Mouse (Mus musculus): ENCODE results near the gene Morn5.

Gene Morn5

DNA sequence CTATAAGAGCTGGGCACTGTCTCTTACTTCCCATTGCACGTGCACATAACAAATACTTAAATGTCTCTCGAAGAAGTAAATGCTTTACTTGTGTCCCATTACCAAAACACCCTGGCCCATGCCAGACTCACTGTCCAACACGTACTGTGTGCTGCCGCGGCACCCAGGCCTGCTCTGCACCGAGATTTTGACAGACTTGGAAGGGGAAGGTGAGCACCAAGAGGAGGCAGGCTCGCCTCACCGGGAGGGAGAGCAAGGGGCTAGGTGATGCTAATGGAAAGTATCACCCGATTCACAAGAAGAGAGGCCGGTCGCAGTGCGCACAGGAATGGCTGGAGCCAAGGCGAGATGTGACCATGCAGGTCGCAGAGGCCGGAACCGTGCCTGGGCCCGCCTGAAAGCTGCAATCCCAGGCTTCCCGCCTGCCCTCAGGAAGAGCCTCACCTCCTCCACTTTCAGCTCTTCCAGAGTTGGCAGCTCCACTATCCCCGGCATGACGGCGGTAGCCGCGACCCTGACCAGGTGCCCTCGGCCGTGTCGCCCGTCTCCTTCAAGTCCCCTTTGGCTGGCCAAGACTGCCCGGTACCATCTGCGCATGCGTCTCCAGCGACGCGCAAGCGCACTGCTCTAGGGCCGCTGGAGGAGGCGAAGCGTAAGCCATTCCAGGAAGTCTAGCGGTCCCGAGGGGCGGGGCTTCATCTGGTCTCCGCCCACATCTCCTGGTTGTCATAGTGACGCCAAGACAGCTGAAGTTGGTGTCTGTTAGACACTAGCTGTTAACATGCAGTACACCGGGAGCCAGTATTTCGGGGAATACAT, at the start of gene Morn5, which contains the start of gene Ndufa8:
Gene Morn5, plus strand, starts transcription at position 711 of the 819 bp plus-strand sequence.
Gene Ndufa8, minus strand, starts transcription at position 659 of the 819 bp plus-strand sequence.
- peak; percentile 97 for DNase-seq (ENCODE audit: low read depth, low spot score)

DNA sequence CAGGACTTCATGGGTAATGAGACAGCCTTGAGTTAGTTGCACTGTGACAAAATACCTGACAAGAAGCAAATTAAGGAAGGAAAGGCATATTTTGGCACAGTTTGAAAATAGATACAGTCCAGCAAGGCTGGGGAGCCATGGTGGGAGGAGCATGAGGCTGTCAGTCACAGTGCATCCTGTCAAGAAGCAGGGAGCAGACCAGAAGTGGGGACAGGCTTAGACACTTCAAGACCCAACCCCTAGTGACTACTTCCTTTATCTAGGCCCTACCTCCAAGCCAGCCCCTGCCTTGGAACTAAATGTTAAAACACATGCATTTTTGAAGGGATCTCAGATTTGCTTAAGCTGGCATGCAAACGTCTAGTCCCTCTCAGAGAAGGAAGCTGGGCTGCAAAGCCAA, 48.9 kb upstream of the Morn5 start:
- DNase-seq (ENCODE audit: low read depth, low spot score), result no peak

DNA sequence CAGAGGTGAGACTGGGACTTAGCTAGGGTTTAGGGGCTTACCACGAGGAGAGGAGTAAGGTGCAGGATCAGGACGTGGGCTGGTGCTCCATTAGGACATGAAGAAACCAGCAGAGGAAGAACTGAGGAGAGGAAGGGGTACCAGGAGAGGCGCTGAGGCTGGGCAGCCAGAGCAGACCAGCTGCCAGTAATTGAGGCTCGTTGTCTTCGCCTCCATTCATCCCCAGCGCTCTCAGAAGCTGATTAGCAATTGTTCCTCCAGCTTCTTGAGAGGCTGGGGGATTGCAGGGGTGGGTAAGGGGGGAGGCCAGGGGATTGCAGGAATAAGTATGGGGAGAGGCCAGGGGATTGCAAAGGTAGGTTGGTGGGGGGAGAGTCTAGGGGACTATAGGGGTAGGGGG, 47.1 kb upstream of the Morn5 start:
- no peak for DNase-seq (ENCODE audit: low read depth, low spot score)

DNA sequence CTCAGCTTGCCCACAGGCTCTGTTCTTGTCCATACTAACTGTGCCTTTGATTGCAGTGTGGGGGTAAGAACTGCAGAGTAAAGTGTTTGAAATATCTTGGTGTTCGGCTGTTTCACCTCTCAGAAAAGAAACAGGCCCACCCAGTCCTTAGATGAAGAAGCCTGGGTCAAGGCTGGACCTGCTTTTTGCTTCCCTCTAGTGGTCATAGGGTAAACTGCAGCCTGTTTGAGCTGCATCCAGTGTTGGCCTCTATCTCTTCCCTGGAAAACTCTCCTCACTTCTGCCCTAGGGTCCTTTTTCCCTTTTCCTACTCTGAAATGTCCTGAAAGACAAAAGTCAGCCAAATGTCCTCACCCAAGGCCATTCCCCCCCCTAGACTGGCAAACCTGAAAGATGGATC, 41.2 kb upstream of the Morn5 start:
- peak; percentile 63 for DNase-seq (ENCODE audit: low read depth, low spot score)

DNA sequence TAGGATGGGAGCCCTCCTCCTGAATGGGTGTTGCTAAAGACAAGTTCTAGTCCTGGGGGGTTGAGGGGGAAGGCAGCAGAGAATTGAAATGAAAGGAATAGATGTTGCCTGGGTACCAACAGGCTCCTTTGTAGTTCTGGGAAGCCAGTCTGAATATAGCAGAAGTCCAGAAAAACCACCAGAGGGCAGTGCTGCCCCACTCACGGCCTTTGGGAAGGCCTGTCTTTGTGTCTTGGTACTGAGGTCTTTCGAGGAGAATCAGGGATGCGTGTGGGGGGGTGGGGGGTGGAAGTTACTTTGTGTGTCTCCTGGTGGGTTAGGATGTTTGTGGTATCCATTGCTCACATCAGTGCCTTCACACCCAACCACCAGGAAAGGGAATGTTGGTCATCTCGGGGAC, 39.9 kb upstream of the Morn5 start:
- DNase-seq (ENCODE audit: low read depth, low spot score), result peak; percentile 80

DNA sequence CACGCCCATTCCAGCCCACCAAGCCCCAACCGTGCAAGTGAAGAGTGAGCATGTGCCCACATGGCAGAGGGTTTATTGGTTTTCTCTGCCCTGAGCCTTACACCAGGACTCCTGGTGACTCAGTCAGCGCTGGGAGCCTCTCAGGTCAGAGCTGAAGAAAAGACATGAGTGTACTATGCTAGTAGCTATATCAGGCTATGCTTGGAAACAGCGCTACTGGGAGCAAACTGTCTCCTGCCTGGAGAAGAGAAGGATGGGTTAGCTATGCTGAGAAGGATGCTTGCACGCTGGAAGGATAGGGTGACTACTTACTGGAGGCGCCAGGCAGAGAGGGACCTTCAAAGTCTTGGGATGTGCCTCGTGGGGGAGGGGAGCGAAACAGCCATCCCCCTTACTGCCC, 38.7 kb upstream of the Morn5 start:
- DNase-seq (ENCODE audit: low read depth, low spot score), result no peak

DNA sequence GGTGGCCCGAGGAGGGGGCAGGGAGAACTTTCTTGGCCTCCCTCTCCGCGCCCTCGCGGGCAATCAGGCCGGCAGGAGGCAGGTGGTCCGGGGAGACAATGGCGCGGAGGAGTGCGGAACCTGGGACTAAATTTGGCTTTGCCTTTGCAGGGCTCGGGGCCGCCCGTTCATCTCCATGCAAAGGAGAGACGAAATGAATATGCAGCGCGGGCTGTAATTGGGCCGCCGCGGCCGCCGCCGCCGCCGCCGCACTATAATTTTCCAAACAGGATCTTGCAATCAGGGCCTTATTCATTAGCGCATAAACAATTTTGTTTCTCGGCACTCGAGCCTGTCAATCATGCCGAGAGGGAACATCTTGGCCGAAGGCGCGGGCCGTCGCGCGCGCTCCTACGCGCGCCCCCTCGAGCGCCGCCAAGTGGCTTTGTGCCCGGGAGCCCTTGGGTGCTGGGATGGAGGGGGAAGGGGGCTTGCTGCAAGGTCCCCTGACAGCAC, 37.9 kb upstream of the Morn5 start:
- DNase-seq (ENCODE audit: low read depth, low spot score), result no peak

DNA sequence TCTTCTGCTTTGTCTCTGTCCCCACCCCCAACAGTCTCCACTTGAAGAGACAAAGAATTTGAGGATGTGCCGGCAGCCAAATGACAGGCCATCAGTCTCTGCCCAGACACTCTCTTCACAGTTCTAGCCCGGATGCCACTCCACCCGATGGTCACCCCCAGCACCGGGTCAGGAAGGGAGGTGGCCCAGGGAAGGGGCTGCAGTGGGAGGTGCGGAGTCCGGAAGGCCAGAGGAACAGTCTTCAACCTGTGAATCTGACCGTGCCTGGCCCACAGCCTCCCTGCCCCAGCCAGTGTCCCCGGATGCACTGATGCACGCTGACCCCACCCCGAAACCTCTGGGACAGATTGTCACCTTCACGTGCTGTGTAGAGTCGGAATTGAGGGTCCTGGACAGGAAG, 36.2 kb upstream of the Morn5 start:
- no peak for DNase-seq (ENCODE audit: low read depth, low spot score)

DNA sequence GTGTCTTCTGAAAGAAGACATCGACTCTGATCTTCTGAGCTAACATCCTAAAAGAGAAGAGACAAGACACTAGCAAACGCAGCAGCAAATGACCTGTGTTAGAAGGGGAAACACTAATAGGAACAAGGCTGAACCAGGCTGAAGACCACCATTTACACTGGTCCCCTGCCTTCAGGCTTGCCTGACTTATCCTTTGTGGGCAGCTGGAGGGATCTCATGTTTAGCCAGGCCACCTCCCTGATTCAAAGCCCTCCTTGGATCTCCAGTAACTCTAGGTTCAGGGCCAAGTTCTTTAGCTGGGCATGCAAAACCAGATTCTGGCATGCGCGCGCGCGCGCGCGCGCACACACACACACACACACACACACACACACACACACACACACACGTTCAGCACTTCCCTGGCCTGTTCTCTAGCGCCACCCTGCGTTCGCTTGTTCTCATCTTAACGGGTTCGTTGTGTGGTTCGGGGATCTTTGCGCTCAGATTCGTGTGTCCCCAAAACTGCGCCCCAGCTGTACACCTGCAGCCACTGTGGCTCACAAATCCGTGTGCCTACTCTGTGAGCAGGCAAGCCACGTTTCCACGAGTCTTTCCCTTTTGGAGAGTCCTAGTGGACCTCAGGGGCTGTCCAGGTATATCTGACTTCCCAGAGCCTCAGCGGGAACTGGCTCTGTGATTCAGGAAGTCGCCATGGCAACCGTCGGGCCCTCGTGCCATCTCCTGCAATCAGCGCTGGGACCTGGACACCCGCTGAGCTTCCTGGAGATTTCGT, 27.7 kb upstream of the Morn5 start:
- DNase-seq (ENCODE audit: low read depth, low spot score), result peak; percentile 70

DNA sequence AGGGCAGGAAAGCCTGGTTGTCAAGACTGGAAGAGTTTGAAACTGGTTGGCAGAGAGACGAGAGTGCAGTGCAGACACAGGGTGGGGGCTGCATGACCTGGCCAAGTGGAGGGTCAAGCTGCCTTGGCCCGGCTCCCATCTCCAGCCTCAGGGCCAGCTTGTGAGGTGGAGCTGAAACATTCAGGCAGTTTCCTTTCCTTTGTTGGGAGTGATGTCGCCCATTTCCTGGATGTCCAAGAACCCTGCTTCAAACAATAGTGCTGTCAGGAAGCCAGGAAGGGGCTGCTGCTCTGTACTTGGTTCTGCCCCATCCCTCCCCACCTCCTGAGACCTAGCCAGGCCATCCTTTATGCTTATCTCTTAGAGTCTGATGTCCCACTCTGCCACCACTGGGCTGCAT, 26.0 kb upstream of the Morn5 start:
- no peak for DNase-seq (ENCODE audit: low read depth, low spot score)

DNA sequence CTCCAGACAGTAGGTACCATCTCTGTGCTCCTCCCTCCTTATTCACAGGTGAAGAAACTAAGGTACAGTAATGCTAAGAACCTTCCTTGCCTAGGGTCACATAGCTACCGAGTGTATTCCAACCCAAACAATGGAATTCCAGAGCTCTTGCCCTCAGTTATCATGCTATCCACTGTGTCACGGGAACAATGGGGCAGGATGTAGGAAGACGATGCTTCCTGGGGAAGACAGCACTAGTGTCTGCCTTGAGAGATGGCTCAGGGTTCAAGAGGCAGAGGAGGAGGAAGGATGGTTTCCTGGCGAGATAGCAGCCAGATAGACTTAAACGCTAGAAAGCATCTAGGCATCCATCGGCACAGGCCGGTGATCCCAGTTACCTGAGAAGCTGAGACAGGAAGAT, 16.4 kb upstream of the Morn5 start:
- no peak for DNase-seq (ENCODE audit: low read depth, low spot score)

DNA sequence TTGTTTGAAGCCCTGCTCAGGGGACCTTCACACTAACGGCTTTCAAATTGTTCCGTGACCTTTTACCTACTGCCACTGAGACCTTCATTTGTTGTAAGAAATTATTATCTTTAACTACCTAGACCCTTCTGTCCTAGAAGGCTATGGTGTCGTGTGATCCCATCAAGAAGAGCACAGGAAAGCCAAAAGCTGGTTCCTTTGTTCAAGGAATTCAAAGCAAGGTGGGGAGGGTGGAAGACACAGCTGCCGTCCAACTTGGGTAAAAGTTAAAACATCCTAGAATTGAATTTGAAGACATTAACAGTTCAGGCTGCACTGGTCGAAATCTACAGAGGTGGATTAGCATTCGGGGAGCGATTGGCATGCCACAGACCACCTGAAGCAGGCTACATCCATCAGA, 15.3 kb upstream of the Morn5 start:
- no peak for DNase-seq (ENCODE audit: low read depth, low spot score)

DNA sequence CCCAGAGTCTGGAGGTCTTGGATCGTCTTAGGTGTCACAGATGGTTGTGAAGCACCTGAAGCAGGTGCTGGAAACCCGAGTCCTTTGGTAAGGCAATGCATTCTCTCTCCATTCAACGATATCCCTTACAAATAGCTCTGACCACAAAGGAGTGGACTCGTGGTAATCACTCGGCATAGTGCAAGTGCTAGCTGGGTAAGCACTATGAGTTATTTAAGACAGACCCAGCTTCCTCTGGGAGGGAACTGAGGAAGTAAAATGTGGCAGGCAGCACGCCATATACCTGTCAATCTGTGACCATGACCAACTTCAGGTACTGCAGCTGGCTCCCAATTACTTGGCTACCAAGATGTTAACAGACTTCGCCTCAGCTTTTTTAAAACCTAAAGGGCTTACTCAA, 14.4 kb upstream of the Morn5 start:
- no peak for DNase-seq (ENCODE audit: low read depth, low spot score)

DNA sequence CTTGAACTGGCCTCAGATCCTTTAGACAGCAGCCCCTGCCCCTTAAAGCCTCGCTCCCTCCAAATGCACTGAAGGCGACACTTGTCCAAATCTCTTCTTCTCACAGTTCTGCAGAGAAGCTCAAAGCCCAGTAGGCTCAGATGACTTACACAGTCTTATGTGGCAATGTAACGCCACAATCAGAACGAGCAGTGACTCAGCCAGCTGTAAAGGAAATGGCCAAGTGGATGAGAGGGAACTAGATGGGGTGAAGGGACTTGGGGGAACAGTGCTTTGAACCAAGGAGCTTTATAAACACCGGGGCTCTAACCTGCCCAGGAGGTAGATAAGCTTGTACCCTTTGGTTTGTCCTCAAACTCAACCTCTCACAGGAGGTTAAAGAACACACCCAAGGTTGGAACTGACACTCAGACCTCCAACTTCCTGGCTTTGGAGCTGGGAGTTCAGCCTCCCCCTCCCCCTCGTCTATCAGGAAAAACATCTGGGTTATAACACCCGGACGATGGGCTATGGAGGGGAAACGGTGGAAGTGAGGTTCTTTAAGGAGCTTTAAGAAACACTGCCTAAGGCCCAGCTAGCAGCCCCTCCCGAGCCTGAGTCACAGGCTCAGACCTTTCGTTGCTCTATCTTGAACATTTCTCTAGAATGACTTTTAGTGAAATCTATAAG, 13.7 kb upstream of the Morn5 start:
- DNase-seq (ENCODE audit: low read depth, low spot score), result no peak

DNA sequence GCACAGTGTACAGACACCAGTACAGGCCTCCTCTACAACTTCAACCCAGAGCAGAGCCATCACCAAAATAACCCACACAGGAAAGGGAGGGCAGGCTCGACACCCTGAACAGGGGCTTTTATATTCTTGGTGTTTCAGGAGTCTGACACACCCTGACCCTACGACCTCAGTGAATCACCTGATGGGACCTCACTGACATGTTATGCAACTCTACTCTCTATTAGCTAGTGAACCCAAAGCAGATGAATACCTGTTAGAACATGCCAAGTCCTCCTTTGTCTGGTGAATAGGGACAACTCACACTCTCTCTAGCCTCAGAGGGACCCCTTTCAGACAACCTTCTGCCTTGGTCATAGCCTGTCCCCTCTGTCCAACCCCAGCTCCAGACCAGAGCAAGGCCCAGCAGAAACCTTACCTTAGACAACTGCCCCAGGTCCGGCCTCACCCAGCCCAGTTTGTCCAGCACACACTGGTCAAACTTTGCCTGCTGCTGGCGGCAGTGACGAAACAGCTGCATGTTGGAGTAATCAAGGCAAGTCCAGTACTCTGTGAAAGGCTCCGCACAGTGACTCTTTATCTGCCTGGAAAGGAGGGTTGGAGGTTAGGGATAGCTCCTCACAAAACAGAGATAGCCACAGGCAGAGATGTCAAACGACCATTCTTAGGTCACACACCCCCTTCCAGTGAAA, 9.8 kb upstream of the Morn5 start:
- DNase-seq (ENCODE audit: low read depth, low spot score), result no peak

DNA sequence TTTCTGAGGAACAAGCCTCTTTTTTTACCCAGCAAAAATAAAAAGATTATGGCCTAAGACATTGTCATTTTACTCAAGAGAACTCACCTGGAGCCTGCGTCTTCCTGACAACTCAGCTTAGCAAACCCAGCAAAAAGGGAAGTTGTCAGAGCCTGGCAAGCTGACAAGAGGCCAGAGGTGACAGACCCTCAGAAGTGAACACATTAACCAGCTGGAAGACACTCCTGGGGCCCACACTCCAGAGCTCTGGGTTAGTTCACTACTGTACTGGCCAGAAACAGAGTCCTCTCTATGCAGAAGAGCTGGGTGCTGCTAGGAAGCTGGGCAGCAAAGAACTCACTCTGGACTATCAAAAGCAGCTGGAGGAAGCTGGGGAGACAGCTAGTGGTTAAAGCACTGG, 8.4 kb upstream of the Morn5 start:
- no peak for DNase-seq (ENCODE audit: low read depth, low spot score)

DNA sequence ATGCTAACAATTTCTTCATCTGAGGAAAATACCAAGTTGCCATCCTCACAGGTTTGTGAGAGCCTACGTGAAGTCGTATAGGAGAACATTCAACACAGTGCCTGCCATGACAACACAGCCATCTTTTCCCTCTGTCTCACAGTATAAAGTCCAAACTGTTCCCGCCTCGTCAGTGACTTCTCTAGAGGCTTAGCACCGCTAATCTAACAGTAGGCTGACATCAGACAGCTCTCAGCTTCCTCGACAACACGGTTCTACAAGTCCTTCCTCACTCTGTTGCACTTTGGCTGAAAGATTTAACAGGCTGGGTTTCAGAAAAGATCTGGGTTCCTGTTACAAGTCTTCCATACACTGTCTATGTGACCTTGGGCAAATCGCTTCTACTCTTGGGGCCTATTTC, 1.1 kb upstream of the Morn5 start:
- peak; percentile 6 for DNase-seq (ENCODE audit: low read depth, low spot score)

DNA sequence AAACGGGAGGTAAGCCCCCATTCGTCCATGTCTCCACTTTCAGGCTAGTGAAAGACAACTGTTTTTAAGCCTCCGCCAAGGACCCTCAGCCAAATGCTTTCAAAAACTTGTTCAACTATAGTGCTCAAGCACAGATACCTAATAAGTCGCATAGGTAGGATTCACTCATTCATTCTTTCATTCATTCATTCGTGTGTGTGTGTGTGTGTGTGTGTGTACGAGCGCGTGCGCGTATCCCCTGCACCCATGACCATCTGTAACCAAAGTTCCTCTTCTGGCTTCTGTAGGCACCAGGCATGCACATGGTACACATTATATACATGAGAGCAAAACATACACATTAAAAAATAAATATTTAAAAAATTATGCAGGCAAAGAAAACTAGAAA, 303 bp downstream of the Morn5 start:
- DNase-seq (ENCODE audit: low read depth, low spot score), result no peak

DNA sequence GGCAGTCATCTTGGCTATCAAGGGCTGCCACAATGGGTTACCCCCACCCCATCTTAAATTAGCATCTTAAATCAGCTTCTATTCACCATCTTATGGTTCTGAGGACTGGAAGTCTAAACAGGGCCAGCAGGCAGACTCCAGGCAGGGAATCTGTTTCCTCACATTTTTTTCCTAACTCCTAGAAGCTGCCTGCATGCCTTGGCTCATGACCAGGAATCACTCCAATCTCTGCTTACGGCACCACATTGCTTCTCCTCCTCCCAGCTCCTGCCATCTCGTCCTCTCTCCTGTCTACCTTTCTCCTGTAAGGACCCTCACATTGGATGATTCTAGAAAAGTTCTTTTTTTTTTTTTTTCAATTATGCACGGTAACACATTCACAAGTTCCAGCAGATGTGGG, 4.0 kb downstream of the Morn5 start:
- no peak for DNase-seq (ENCODE audit: low read depth, low spot score)

DNA sequence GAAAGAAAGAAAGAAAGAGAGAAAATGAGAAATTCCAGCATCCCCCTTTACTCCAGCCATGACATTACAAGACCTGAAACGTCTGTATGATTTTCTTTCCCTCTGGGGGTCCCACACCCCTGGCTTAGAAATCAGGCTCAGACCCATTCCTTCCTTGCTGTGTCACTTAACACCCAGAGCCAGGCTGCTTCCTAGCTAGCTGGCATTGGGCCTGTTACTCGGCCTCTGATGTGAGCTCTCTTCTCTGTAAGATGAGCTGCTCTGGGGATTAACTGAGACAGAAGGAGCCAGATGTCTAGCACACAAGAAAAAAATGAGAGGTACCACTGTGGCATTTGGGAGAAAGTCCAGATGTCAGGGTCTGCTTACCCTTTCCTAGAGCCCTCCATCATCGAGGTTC, 7.0 kb downstream of the Morn5 start:
- DNase-seq (ENCODE audit: low read depth, low spot score), result no peak

DNA sequence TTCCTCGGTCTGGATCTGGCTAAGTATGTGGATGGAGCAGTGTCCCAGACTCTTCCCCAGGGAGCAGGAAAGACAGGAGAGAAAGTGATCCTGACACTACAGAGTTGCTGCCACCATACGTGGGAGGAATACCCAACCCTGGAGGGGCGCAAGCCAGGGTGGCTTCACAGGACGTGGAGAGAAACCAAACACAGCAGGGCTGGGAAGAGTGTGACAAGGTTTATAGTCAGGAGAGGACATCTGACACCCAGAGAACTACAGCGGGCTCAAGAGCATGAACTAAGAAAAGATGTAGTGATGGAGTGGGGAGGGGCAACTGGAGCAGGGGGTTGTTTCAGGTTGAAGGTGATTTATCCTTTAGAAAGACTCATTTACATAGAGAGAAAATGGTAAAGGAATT, 12.2 kb downstream of the Morn5 start:
- DNase-seq (ENCODE audit: low read depth, low spot score), result no peak

DNA sequence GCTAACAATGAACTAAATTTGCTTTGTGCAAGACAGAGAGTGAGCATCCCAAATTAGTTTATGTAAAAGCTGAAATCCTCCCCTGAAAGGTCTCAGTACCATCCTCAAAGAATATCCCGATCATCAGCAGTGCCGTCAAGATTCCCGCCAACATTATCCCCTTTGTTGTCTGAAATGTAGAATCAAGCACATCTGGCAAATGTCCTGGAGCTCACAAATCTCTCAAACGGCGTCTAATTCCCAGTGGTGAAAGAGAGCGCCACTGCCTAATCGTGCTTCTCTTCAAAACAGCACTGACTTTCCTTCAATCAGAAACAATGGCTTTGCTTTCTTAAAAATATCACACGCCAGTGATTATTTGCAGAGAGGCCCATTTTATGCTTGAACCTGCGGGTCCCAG, 17.9 kb downstream of the Morn5 start:
- no peak for DNase-seq (ENCODE audit: low read depth, low spot score)
